Mouse (Mus musculus) erythroblast, embryonic 14.5 days (primary cell): ENCODE results near the gene Setd7.

Source experiments
- GATA1 ChIP-seq: IDR thresholded peaks from 2 replicates; pipeline ENCODE4 v1.6.1; 2012; ENCODE audit warnings: low read length, inconsistent platforms, mixed read lengths
- TAL1 ChIP-seq: IDR thresholded peaks from 3 replicates; pipeline ENCODE4 v1.6.1; 2012; ENCODE audit warnings: low read length, inconsistent platforms, mixed read lengths

DNA sequence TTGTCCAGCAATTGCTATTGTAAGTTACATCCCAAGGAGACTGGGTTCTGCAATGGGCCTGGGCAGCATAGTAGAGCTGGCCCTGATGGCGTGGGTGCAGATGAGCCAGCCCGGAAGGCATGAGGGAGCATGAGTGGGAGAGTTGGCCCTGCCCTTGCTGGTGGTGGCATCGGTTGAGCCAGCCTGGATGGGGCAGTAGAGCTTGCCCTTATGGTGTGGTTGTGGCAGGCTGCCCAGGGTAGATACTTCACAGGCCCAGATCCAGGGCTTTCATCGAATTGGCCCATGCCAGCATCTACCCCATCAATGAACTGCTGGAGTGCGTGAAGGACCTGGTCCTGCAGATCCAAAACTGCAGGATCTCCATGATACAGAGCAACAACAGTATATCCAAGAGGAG, 48.7 kb downstream of the Setd7 start:
- TF ChIP-seq GATA1 (no peak), TAL1 (no peak)
